Mouse (Mus musculus): ENCODE data around the gene Mcm7. TPM values are rescaled to one million over a fixed set of nuclear protein-coding genes. Genes with fewer than 3 reads are reported as not detected.

The Mcm7 gene
- polyA plus RNA-seq, 1 experiment from 2014 or later = 365 TPM

GRCm38 (mm10) chr5:138186950-138187638 is 14.9 kb upstream of the Mcm7 start, which contains the start of the genes Taf6 and Cnpy4:
Taf6 (minus strand) TSS chr5:138187451.
Cnpy4 (plus strand) TSS chr5:138187485.
- Histone ChIP-seq H3K4me3 (peak within 1 kb of the TSS; percentile 82), H3K27ac (replicated peaks) (peak within 1 kb of the TSS; percentile 92), H3K36me3 (replicated peaks) (peaks cover 58% of the 10 kb centered on the region), H3K9me3 (no peaks in the 10 kb centered on the region), H3K4me1 (peaks cover 14% of the 10 kb centered on the region), H3K27me3 (replicated peaks; ENCODE audit: low read depth, poor library complexity, severe bottlenecking) (no peaks in the 10 kb centered on the region)
- WGBS = under 1% methylated on average over 31 of the region's 31 CpGs
- peak; percentile 83 for DNase-seq (ENCODE audit: low spot score)

GRCm38 (mm10) chr5:138173217-138173616 is 995 bp upstream of the Mcm7 start:
- Histone ChIP-seq H3K27ac (replicated peaks) (no peak overlapping the region; the same call in 1 of the 2 replicates), H3K27me3 (replicated peaks; ENCODE audit: low read depth, poor library complexity, severe bottlenecking) (no peaks in the 10 kb centered on the region), H3K4me3 (peak overlapping the region; percentile 87), H3K4me1 (peaks cover 23% of the 10 kb centered on the region), H3K9me3 (no peaks in the 10 kb centered on the region), H3K36me3 (replicated peaks) (peaks cover 71% of the 10 kb centered on the region)
- no peak for DNase-seq (ENCODE audit: low spot score)
- 87% methylated on average over 3 of the region's 3 CpGs for WGBS

GRCm38 (mm10) chr5:138170936-138171561 is 1.2 kb downstream of the Mcm7 start:
- peaks cover 72% of the 10 kb centered on the region for H3K36me3 ChIP-seq (replicated peaks)
- no peaks in the 10 kb centered on the region for H3K27me3 ChIP-seq (replicated peaks; ENCODE audit: low read depth, poor library complexity, severe bottlenecking)
- peaks cover 23% of the 10 kb centered on the region for H3K4me1 ChIP-seq
- DNase-seq (ENCODE audit: low spot score) = peak; percentile 97
- H3K9me3 ChIP-seq = no peaks in the 10 kb centered on the region
- H3K27ac ChIP-seq (replicated peaks) = peak overlapping the region; percentile 97
- WGBS = under 1% methylated on average over 47 of the region's 47 CpGs
- peak overlapping the region; percentile 87 for H3K4me3 ChIP-seq

- 80% methylated on average over 8 of the region's 8 CpGs for WGBS
- no peak overlapping the region for H3K27ac ChIP-seq (replicated peaks)
- peaks cover 31% of the 10 kb centered on the region for H3K4me1 ChIP-seq
- no peaks in the 10 kb centered on the region for H3K27me3 ChIP-seq (replicated peaks; ENCODE audit: low read depth, poor library complexity, severe bottlenecking)
- peaks cover 82% of the 10 kb centered on the region for H3K36me3 ChIP-seq (replicated peaks)
- peak overlapping the region; percentile 34; the same call in 1 of the 2 replicates for H3K4me3 ChIP-seq
- no peaks in the 10 kb centered on the region for H3K9me3 ChIP-seq
- DNase-seq (ENCODE audit: low spot score) = no peak
Measured at GRCm38 (mm10) chr5:138165594-138165993, 6.6 kb downstream of the Mcm7 start.

- Histone ChIP-seq H3K9me3 (no peaks in the 10 kb centered on the region), H3K36me3 (replicated peaks) (peaks cover 67% of the 10 kb centered on the region), H3K27ac (replicated peaks) (no peak overlapping the region), H3K4me1 (peaks cover 25% of the 10 kb centered on the region), H3K4me3 (peak overlapping the region; percentile 84; the same call in 1 of the 2 replicates), H3K27me3 (replicated peaks; ENCODE audit: low read depth, poor library complexity, severe bottlenecking) (no peaks in the 10 kb centered on the region)
- 74% methylated on average over 10 of the region's 10 CpGs for WGBS
- DNase-seq (ENCODE audit: low spot score) = no peak
Measured at GRCm38 (mm10) chr5:138163610-138164009, 8.6 kb downstream of the Mcm7 start.

- no peaks in the 10 kb centered on the region for H3K27me3 ChIP-seq (replicated peaks; ENCODE audit: low read depth, poor library complexity, severe bottlenecking)
- DNase-seq (ENCODE audit: low spot score) = no peak
- no peak overlapping the region for H3K27ac ChIP-seq (replicated peaks)
- peaks cover 61% of the 10 kb centered on the region for H3K36me3 ChIP-seq (replicated peaks)
- peaks cover 25% of the 10 kb centered on the region for H3K4me1 ChIP-seq
- no peaks in the 10 kb centered on the region for H3K9me3 ChIP-seq
- H3K4me3 ChIP-seq = peak overlapping the region; percentile 84; the same call in 1 of the 2 replicates
- WGBS = 75% methylated on average over 6 of the region's 6 CpGs
Measured at GRCm38 (mm10) chr5:138163046-138163445, 9.2 kb downstream of the Mcm7 start.

- whole genome bisulfite sequencing = 1% methylated on average over 42 of the region's 42 CpGs
- peak; percentile 97 for DNase-seq (ENCODE audit: low spot score)
- H3K9me3 ChIP-seq = no peaks in the 10 kb centered on the region
Measured at GRCm38 (mm10) chr5:138160842-138161665, 11.2 kb downstream of the Mcm7 start, which contains the start of gene Cops6. Cops6 (plus strand) TSS chr5:138161071.

GRCm38 (mm10) chr5:138160224-138160762 is 11.9 kb downstream of the Mcm7 start:
- WGBS = 70% methylated on average over 7 of the region's 7 CpGs
- H3K27ac ChIP-seq (replicated peaks) = peak overlapping the region; percentile 90
- H3K4me1 ChIP-seq = peaks cover 19% of the 10 kb centered on the region
- peak overlapping the region; percentile 84 for H3K4me3 ChIP-seq
- peaks cover 33% of the 10 kb centered on the region for H3K36me3 ChIP-seq (replicated peaks)
- no peak for DNase-seq (ENCODE audit: low spot score)
- no peaks in the 10 kb centered on the region for H3K9me3 ChIP-seq
- no peaks in the 10 kb centered on the region for H3K27me3 ChIP-seq (replicated peaks; ENCODE audit: low read depth, poor library complexity, severe bottlenecking)

More at GRCm38 (mm10) chr5:138160842-138161665, 11.2 kb downstream of the Mcm7 start, which contains the start of gene Cops6:
- Histone ChIP-seq H3K4me3 (peak within 1 kb of the TSS; percentile 84), H3K4me1 (peaks cover 25% of the 10 kb centered on the region), H3K36me3 (replicated peaks) (peaks cover 41% of the 10 kb centered on the region), H3K27ac (replicated peaks) (peak within 1 kb of the TSS; percentile 90), H3K27me3 (replicated peaks; ENCODE audit: low read depth, poor library complexity, severe bottlenecking) (no peaks in the 10 kb centered on the region)

- peaks cover 10% of the 10 kb centered on the region for H3K4me1 ChIP-seq
- H3K27me3 ChIP-seq (replicated peaks; ENCODE audit: low read depth, poor library complexity, severe bottlenecking) = no peaks in the 10 kb centered on the region
- DNase-seq (ENCODE audit: low spot score) = peak; percentile 91
- under 1% methylated on average over 31 of the region's 31 CpGs for WGBS
- peak within 1 kb of the TSS; percentile 86 for H3K4me3 ChIP-seq
- H3K36me3 ChIP-seq (replicated peaks) = peaks cover 31% of the 10 kb centered on the region
- H3K9me3 ChIP-seq = no peaks in the 10 kb centered on the region
- H3K27ac ChIP-seq (replicated peaks) = peak within 1 kb of the TSS; percentile 99
Measured at GRCm38 (mm10) chr5:138155443-138155976, 16.7 kb downstream of the Mcm7 start, which contains the start of gene Zfp113. Zfp113 (minus strand) TSS chr5:138155744.

- Histone ChIP-seq H3K9me3 (no peaks in the 10 kb centered on the region), H3K27ac (replicated peaks) (peak overlapping the region; percentile 99; the same call in 1 of the 2 replicates), H3K36me3 (replicated peaks) (peaks cover 36% of the 10 kb centered on the region), H3K27me3 (replicated peaks; ENCODE audit: low read depth, poor library complexity, severe bottlenecking) (no peaks in the 10 kb centered on the region), H3K4me3 (peak overlapping the region; percentile 86), H3K4me1 (peaks cover 6% of the 10 kb centered on the region)
- DNase-seq (ENCODE audit: low spot score) = no peak
- WGBS = 87% methylated on average over 3 of the region's 3 CpGs
Measured at GRCm38 (mm10) chr5:138154390-138154789, 17.8 kb downstream of the Mcm7 start.

GRCm38 (mm10) chr5:138138585-138138984 is 33.6 kb downstream of the Mcm7 start:
- H3K4me1 ChIP-seq = no peaks in the 10 kb centered on the region

More at GRCm38 (mm10) chr5:138138585-138138984, 33.6 kb downstream of the Mcm7 start:
- H3K36me3 ChIP-seq (replicated peaks) = peaks cover 57% of the 10 kb centered on the region
- DNase-seq (ENCODE audit: low spot score) = no peak
- no peak overlapping the region for H3K4me3 ChIP-seq
- no peak overlapping the region for H3K27ac ChIP-seq (replicated peaks)
- H3K27me3 ChIP-seq (replicated peaks; ENCODE audit: low read depth, poor library complexity, severe bottlenecking) = no peaks in the 10 kb centered on the region
- 76% methylated on average over 4 of the region's 4 CpGs for WGBS
- H3K9me3 ChIP-seq = no peaks in the 10 kb centered on the region
